ENCODE assay signal across 24 mouse cellular contexts in genomic region chr17:5956350-5957000, GRCm38 (mm10). TPM values are rescaled to one million over a fixed set of nuclear protein-coding genes. Genes with fewer than 3 reads are reported as not detected.
A peak's percentile ranks its signal among the peaks of the same experiment; 100 is the strongest.
DNase-seq lines count a peak whose midpoint lies in the region; ATAC-seq and TF ChIP-seq lines count a peak whose summit lies in the region.
"Had no signal": no experiment of that assay in that cellular context is flagged by ENCODE, and none has a peak within 500 bp of the region (broad histone marks: within the 10 kb centered on the region; RNA-seq: fewer than 3 reads in every experiment).

No protein-coding gene starts in this region.

- peaks cover 33% of the 10 kb centered on the region for H3K4me1 ChIP-seq in stomach, embryonic 15.5 days
- H3K4me1 ChIP-seq: forebrain, embryonic 13.5 days had no signal

- no peaks in the 10 kb centered on the region for H3K27me3 ChIP-seq in stomach, embryonic 15.5 days (replicated peaks)
- H3K27me3 ChIP-seq: CH12.LX; embryonic facial prominence, embryonic 15.5 days; forebrain, embryonic 13.5 days; heart, embryonic 13.5 days; limb, embryonic 15.5 days; liver, embryonic 13.5 days had no signal

- TF ChIP-seq CTCF in layer of hippocampus, adult 2 months (conservative IDR thresholded peaks at IDR 0.05) = no peak

- DNase-seq in cerebellum, postnatal 10 days = peak; percentile 43 to 46
- DNase-seq in cerebellum, postnatal 36 days = no peak
- DNase-seq in layer of hippocampus, adult 2 months (ENCODE audit: low spot score in 2 of 2) = no peak
- no peak for DNase-seq in layer of hippocampus, adult 11-12 months (ENCODE audit: low spot score)
- peak; percentile 83 for DNase-seq in brain, adult 2 months (ENCODE audit: low read depth, low spot score)
- no peak for DNase-seq in c-Kit-positive CD71-positive TER-119-positive erythroid progenitor cells, embryonic 14.5 days (ENCODE audit: low spot score)
- DNase-seq: cerebellum, adult 11-12 months; cerebellum, adult 9-11 months; gastrocnemius, postnatal 25 days; kidney, adult 2 months; liver, embryonic 13.5 days; midbrain, embryonic 14.5 days; thymus, postnatal 14 days had no signal

- H3K27ac ChIP-seq in layer of hippocampus, adult 2 months = peak overlapping the region; percentile 78
- peak overlapping the region; percentile 82 for H3K27ac ChIP-seq in stomach, embryonic 15.5 days
- H3K27ac ChIP-seq: embryonic facial prominence, embryonic 10.5 days; embryonic facial prominence, embryonic 15.5 days; forebrain, embryonic 13.5 days; heart, embryonic 13.5 days; hindbrain, embryonic 14.5 days; kidney, postnatal 0 days; limb, embryonic 10.5 days; limb, embryonic 15.5 days; liver, embryonic 13.5 days had no signal

- no peak overlapping the region for H3K9ac ChIP-seq in stomach, embryonic 15.5 days
- H3K9ac ChIP-seq: embryonic facial prominence, embryonic 15.5 days; forebrain, embryonic 13.5 days; heart, embryonic 13.5 days; hindbrain, embryonic 14.5 days; limb, embryonic 15.5 days; liver, embryonic 13.5 days had no signal

- ATAC-seq in stomach, embryonic 15.5 days (ENCODE audit: insufficient read depth, low FRiP score, low read depth) = peak; percentile 65
- ATAC-seq in monocyte, adult 5-6 weeks (replicated peaks; ENCODE audit: insufficient number of reproducible peaks, low FRiP score, low TSS enrichment, poor library complexity, severe bottlenecking) = no peak
- ATAC-seq: forebrain, embryonic 13.5 days had no signal

- no peak overlapping the region for H3K4me3 ChIP-seq in layer of hippocampus, adult 2 months
- H3K4me3 ChIP-seq in stomach, embryonic 15.5 days (replicated peaks) = no peak overlapping the region
- H3K4me3 ChIP-seq: embryonic facial prominence, embryonic 10.5 days; embryonic facial prominence, embryonic 15.5 days; forebrain, embryonic 13.5 days; heart, embryonic 13.5 days; limb, embryonic 10.5 days; limb, embryonic 15.5 days; liver, embryonic 13.5 days had no signal

- no peak overlapping the region for H3K4me2 ChIP-seq in stomach, embryonic 15.5 days
- H3K4me2 ChIP-seq: embryonic facial prominence, embryonic 15.5 days; forebrain, embryonic 13.5 days; heart, embryonic 13.5 days; hindbrain, embryonic 14.5 days; limb, embryonic 15.5 days; liver, embryonic 13.5 days had no signal

- WGBS in stomach, embryonic 15.5 days = 64% methylated on average over 2 of the region's 2 CpGs

- H3K9me3 ChIP-seq in stomach, embryonic 15.5 days = no peaks in the 10 kb centered on the region
- H3K9me3 ChIP-seq: embryonic facial prominence, embryonic 10.5 days; embryonic facial prominence, embryonic 15.5 days; forebrain, embryonic 13.5 days; heart, embryonic 13.5 days; limb, embryonic 10.5 days; limb, embryonic 15.5 days; liver, embryonic 13.5 days had no signal

- H3K36me3 ChIP-seq in stomach, embryonic 15.5 days = no peaks in the 10 kb centered on the region
- H3K36me3 ChIP-seq: embryonic facial prominence, embryonic 10.5 days; embryonic facial prominence, embryonic 15.5 days; heart, embryonic 13.5 days; limb, embryonic 10.5 days; limb, embryonic 15.5 days; liver, embryonic 13.5 days had no signal

RNA-seq across cellular contexts. Expression of gene Synj2, which starts 15.4 kb away (rescaled TPM):
- total RNA-seq in layer of hippocampus, adult 2 months (2021) = 10 to 100 TPM; 54.1 to 62.2 TPM
- polyA plus RNA-seq in stomach, embryonic 15.5 days (2015; fragmentation: Nextera tagmentation; extraction: Ambion mirVana) = 5.9 and 6.6 TPM in 2 replicates
- 0.29 to 4.9 TPM (median 1.4 TPM) in 3 replicates for total RNA-seq in monocyte, adult 5-6 weeks (2017)

Comparison
In these comparisons a context has a peak if more than half of its experiments do, and no peak if none do; other contexts are left out.
1. DNase-seq: peak in cerebellum, postnatal 10 days (2 of 2) and brain, adult 2 months (single experiment); none in cerebellum, postnatal 36 days (0 of 2), layer of hippocampus, adult 2 months (0 of 2), layer of hippocampus, adult 11-12 months (single experiment) and c-Kit-positive CD71-positive TER-119-positive erythroid progenitor cells, embryonic 14.5 days (single experiment).